Mouse (Mus musculus) C2C12 (cell line): ENCODE results near the gene Cd70.

Source experiments
- CEBPB ChIP-seq: IDR thresholded peaks from one replicate; pipeline ENCODE4 v1.6.1; 2011; ENCODE audit warnings: low read depth, mild to moderate bottlenecking, control low read depth, moderate library complexity
- CTCF ChIP-seq: IDR thresholded peaks from one replicate; pipeline ENCODE4 v1.5.1; 2011; ENCODE audit not compliant: control insufficient read depth, insufficient read depth, insufficient read length
- MAX ChIP-seq: IDR thresholded peaks from one replicate; pipeline ENCODE4 v1.6.1; 2011; ENCODE audit warnings: mild to moderate bottlenecking, control low read depth
- MYOD1 ChIP-seq: IDR thresholded peaks from one replicate; pipeline ENCODE4 v1.6.1; 2011; ENCODE audit warnings: low read depth; ENCODE audit not compliant: control insufficient read depth, insufficient read length
- MYOG ChIP-seq: IDR thresholded peaks from one replicate; pipeline ENCODE4 v1.6.1; 2011; ENCODE audit not compliant: control insufficient read depth, insufficient read length; ENCODE audit errors: extremely low read depth
- USF1 ChIP-seq: IDR thresholded peaks from one replicate; pipeline ENCODE4 v1.6.1; 2011; ENCODE audit warnings: low read depth, mild to moderate bottlenecking, control low read depth, moderate library complexity

GRCm38 (mm10) chr17:57112768-57113474 lies 36.7 kb downstream of the Cd70 start:
- TF ChIP-seq CTCF (no peak), MYOD1 (no peak), USF1 (no peak), MAX (no peak), CEBPB (no peak), MYOG (no peak)
